Mouse (Mus musculus): ENCODE results near the gene Dnmt3b.

- no peak for TF ChIP-seq CTCF (conservative IDR thresholded peaks at IDR 0.05; ENCODE audit: low read length)
- TF ChIP-seq POU5F1 (IDR thresholded peaks at IDR 0.05; ENCODE audit: borderline replicate concordance, low read length): no peak
- TF ChIP-seq NANOG (IDR thresholded peaks at IDR 0.05; ENCODE audit: borderline replicate concordance, low read length): no peak
These were observed 6.8 kb upstream of the Dnmt3b start for GRCm38 (mm10) chr2:153642496-153642895.
